Mouse (Mus musculus) embryonic facial prominence, embryonic 14.5 days (tissue): Measurements from ENCODE around the gene Trim13. TPM values are rescaled to one million over a fixed set of nuclear protein-coding genes. Genes with fewer than 3 reads are reported as not detected.
"Not testable (repeated sequence)": the region's sequence is repeated elsewhere in the genome, so short reads cannot be mapped to it uniquely, and the experiment has no call there.

ENCODE experiments used
- ATAC-seq: fragments of 200-750 bp; cut with Nextera tagmentation; 2 replicates; pipeline ENCODE4 v1.8.0; 2017; ENCODE audit warnings: low read depth, moderate number of reproducible peaks, moderate TSS enrichment
- DNase-seq: peaks from one replicate; pipeline ENCODE4 v3.0.0-alpha.2; 2015; ENCODE audit warnings: low spot score
- H3K27ac ChIP-seq: fragments of 300-500 bp; sonication (generic); replicated peaks from 2 replicates; pipeline ENCODE4 v1.5.1; 2014; ENCODE audit warnings: low read depth, mild to moderate bottlenecking, low read length, moderate library complexity
- H3K27me3 ChIP-seq: fragments of 300-500 bp; sonication (generic); replicated peaks from 2 replicates; pipeline ENCODE4 v1.6.1; 2014; ENCODE audit warnings: low read length; ENCODE audit not compliant: control insufficient read depth, insufficient read depth
- H3K36me3 ChIP-seq: fragments of 300-500 bp; sonication (generic); 2 replicates; pipeline ENCODE4 v1.6.1; 2014; ENCODE audit warnings: low read length, mixed read lengths; ENCODE audit not compliant: control insufficient read depth, insufficient read depth
- H3K4me1 ChIP-seq: fragments of 300-500 bp; sonication (generic); 2 replicates; pipeline ENCODE4 v1.6.1; 2014; ENCODE audit warnings: antibody characterized with exemption, low read length; ENCODE audit not compliant: control insufficient read depth, insufficient read depth
- H3K4me2 ChIP-seq: fragments of 300-500 bp; sonication (generic); 2 replicates; pipeline ENCODE4 v1.6.1; 2014; ENCODE audit warnings: low read depth, mild to moderate bottlenecking, low read length, moderate library complexity, mixed read lengths
- H3K4me3 ChIP-seq: fragments of 300-500 bp; sonication (generic); 2 replicates; pipeline ENCODE4 v1.5.1; 2014; ENCODE audit warnings: low read depth, mild to moderate bottlenecking, low read length
- H3K9ac ChIP-seq: fragments of 300-500 bp; sonication (generic); 2 replicates; pipeline ENCODE4 v1.6.1; 2014; ENCODE audit warnings: low read depth, mild to moderate bottlenecking, low read length, moderate library complexity, mixed read lengths
- H3K9me3 ChIP-seq: fragments of 300-500 bp; sonication (generic); 2 replicates; pipeline ENCODE4 v1.6.1; 2016; ENCODE audit warnings: low read length; ENCODE audit not compliant: control insufficient read depth
- WGBS: fragments of 180-500 bp; shearing (Covaris S2); extraction: QIAGEN DNeasy Blood & Tissue Kit; methylation state at CpG from one replicate; pipeline ENCODE4 v1.1.7; 2014; 5-methylcytosine and 5-hydroxymethylcytosine counted together
- polyA plus RNA-seq: library from polyadenylated mRNA; unstranded; fragments of >200 nt; fragmentation: Nextera tagmentation; extraction: Ambion mirVana; gene quantifications from 2 replicates; pipeline ENCODE4 v1.2.1, GENCODE M21; 2014

Gene Trim13
- polyA plus RNA-seq: 22.3 and 23.9 TPM in 2 replicates

- 56% methylated on average over 5 of the region's 5 CpGs for WGBS
- DNase-seq: no peak
- peak within 1 kb of the TSS; percentile 79 for H3K9ac ChIP-seq
Observed at GRCm38 (mm10) chr14:61597968-61598367, at the start of gene Trim13. TSS of gene Trim13 (plus strand) at chr14:61598247.

GRCm38 (mm10) chr14:61548614-61549013 is 49.4 kb upstream of the Trim13 start:
- ATAC-seq (no peak), DNase-seq (no peak)
- no peak overlapping the region for H3K27ac ChIP-seq
- no peaks in the 10 kb centered on the region for H3K4me1 ChIP-seq
- H3K9ac ChIP-seq: no peak overlapping the region
- no peaks in the 10 kb centered on the region for H3K27me3 ChIP-seq
- WGBS: 100% methylated on average over 1 of the region's 1 CpGs
- peaks cover 11% of the 10 kb centered on the region for H3K36me3 ChIP-seq
- no peak overlapping the region for H3K4me2 ChIP-seq
- H3K9me3 ChIP-seq: no peaks in the 10 kb centered on the region
- H3K4me3 ChIP-seq: no peak overlapping the region

More at GRCm38 (mm10) chr14:61597968-61598367, at the start of gene Trim13:
- Histone ChIP-seq H3K4me2 (peak within 1 kb of the TSS; percentile 62), H3K27me3 (no peaks in the 10 kb centered on the region), H3K36me3 (0 out of 2 replicates have a peak, but pooled peaks cover 3% of the 10 kb centered on the region), H3K9me3 (no peaks in the 10 kb centered on the region), H3K27ac (no peak within 1 kb of the TSS), H3K4me3 (peak within 1 kb of the TSS; percentile 83), H3K4me1 (peaks cover 12% of the 10 kb centered on the region; the same call in 1 of the 2 replicates)
- ATAC-seq: no peak

- Histone ChIP-seq H3K4me2 (peak overlapping the region; percentile 92), H3K4me3 (peak overlapping the region; percentile 63), H3K9ac (peak overlapping the region; percentile 68), H3K27ac (peak overlapping the region; percentile 70), H3K27me3 (no peaks in the 10 kb centered on the region), H3K9me3 (no peaks in the 10 kb centered on the region), H3K36me3 (no peaks in the 10 kb centered on the region), H3K4me1 (no peaks in the 10 kb centered on the region)
- ATAC-seq: no peak
- DNase-seq: no peak
- 3% methylated on average over 6 of the region's 6 CpGs for WGBS
Observed at GRCm38 (mm10) chr14:61555931-61556288, 42.1 kb upstream of the Trim13 start.

- 0% methylated on average over 26 of the region's 72 CpGs for WGBS
- Histone ChIP-seq H3K4me1 (no peaks in the 10 kb centered on the region), H3K27ac (peak within 1 kb of the TSS; percentile 70), H3K4me3 (peak within 1 kb of the TSS; percentile 63), H3K9me3 (0 out of 2 replicates have a peak, but pooled peaks cover under 1% of the 10 kb centered on the region), H3K36me3 (no peaks in the 10 kb centered on the region), H3K27me3 (no peaks in the 10 kb centered on the region), H3K9ac (peak within 1 kb of the TSS; percentile 69), H3K4me2 (peak within 1 kb of the TSS; percentile 92)
- ATAC-seq: peak; percentile 98
- peak; percentile 99 for DNase-seq
Observed at GRCm38 (mm10) chr14:61556289-61557147, 41.5 kb upstream of the Trim13 start, which contains the start of gene Spryd7. TSS of gene Spryd7 (minus strand) at chr14:61556886.

DNA sequence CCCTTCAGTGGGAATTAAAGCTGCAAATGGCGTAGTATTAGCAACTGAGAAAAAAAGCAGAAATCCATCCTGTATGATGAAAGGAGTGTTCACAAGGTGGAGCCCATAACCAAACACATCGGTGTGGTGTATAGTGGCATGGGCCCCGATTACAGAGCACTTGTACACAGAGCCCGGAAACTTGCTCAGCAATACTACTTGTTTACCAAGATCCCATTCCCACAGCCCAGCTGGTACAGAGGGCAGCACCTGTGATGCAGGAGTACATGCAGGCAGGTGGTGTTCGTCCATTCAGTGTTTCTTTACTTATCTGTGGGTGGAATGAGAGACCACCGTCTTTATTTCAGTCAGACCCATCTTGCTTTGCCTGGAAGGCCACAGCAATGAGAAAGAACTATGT is 39.1 kb upstream of the Trim13 start:
- no peaks in the 10 kb centered on the region for H3K36me3 ChIP-seq
- H3K9me3 ChIP-seq: 0 out of 2 replicates have a peak, but pooled peaks cover 4% of the 10 kb centered on the region
- no peak overlapping the region for H3K9ac ChIP-seq
- H3K27ac ChIP-seq: no peak overlapping the region
- no peak for ATAC-seq
- no peaks in the 10 kb centered on the region for H3K4me1 ChIP-seq
- 83% methylated on average over 6 of the region's 6 CpGs for WGBS
- no peak for DNase-seq
- no peak overlapping the region for H3K4me3 ChIP-seq
- no peak overlapping the region for H3K4me2 ChIP-seq
- H3K27me3 ChIP-seq: no peaks in the 10 kb centered on the region

GRCm38 (mm10) chr14:61559856-61560255 is 38.2 kb upstream of the Trim13 start:
- Histone ChIP-seq H3K4me3 (no peak overlapping the region), H3K9ac (no peak overlapping the region), H3K27ac (no peak overlapping the region), H3K36me3 (no peaks in the 10 kb centered on the region), H3K27me3 (no peaks in the 10 kb centered on the region), H3K4me1 (no peaks in the 10 kb centered on the region), H3K9me3 (0 out of 2 replicates have a peak, but pooled peaks cover 4% of the 10 kb centered on the region), H3K4me2 (no peak overlapping the region)
- no peak for ATAC-seq
- WGBS: 64% methylated on average over 3 of the region's 3 CpGs
- DNase-seq: peak; percentile 52

DNA sequence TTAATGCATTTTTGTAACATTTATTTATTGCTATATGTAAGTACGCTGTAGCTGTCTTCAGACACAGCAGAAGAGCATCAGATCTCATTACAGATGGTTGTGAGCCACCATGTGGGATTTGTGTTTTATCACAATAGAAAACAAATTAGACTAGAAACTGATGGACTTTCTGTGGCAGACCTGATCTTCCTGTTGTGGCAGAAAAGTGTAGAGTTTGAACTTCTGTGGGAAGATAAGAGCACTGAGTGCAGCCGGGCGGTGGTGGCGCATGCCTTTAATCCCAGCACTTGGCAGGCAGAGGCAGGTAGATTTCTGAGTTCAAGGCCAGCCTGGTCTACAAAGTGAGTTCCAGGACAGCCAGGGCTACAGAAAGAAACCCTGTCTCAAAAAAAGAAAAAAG is 31.8 kb upstream of the Trim13 start:
- H3K4me2 ChIP-seq, H3K36me3 ChIP-seq, ATAC-seq, H3K27ac ChIP-seq, H3K4me1 ChIP-seq, H3K4me3 ChIP-seq, DNase-seq, H3K9ac ChIP-seq, H3K9me3 ChIP-seq, H3K27me3 ChIP-seq: not testable (repeated sequence)
- 92% methylated on average over 4 of the region's 4 CpGs for WGBS

GRCm38 (mm10) chr14:61569344-61569743 is 28.7 kb upstream of the Trim13 start:
- no peak overlapping the region for H3K4me2 ChIP-seq
- WGBS: 62% methylated on average over 2 of the region's 2 CpGs
- H3K36me3 ChIP-seq: no peaks in the 10 kb centered on the region
- H3K27me3 ChIP-seq: no peaks in the 10 kb centered on the region
- H3K27ac ChIP-seq: no peak overlapping the region
- no peaks in the 10 kb centered on the region for H3K4me1 ChIP-seq
- no peak overlapping the region for H3K9ac ChIP-seq
- no peak overlapping the region for H3K4me3 ChIP-seq
- ATAC-seq (no peak), DNase-seq (no peak)
- H3K9me3 ChIP-seq: no peaks in the 10 kb centered on the region
